Mouse (Mus musculus) adrenal gland, postnatal 10 days (tissue): ENCODE results near the gene Rer1. TPM values are rescaled to one million over a fixed set of nuclear protein-coding genes. Genes with fewer than 3 reads are reported as not detected.

Experiments
- DNase-seq: peaks from one replicate; pipeline ENCODE4 v3.0.0; 2021; ENCODE audit warnings: mixed read lengths
- total RNA-seq, 2 experiments: library from RNA; stranded (reverse); gene quantifications; 2 replicates each; pipeline ENCODE4 v1.2.3; 2021

Gene Rer1
- total RNA-seq, 2 experiments from 2014 or later, result 91.2 to 93.1 TPM

DNA sequence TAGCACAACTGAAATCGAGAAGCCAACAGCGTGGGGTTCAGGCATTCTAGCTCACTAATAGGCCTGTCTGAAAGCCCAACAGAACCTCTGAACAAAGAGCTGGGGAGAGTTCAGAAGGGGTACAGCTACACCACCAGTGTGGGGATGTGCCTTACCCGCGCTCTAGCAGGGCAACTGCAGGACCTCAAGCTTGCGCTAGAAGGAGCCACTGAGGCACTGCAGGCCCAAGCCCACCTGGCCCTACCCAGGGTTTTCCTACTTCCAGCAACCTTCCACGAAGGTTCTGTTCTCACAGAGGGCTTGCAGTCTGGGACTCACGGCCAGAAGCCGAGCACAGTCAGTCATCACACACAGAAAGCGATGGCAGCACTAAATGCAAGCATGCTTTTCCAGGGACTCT, 11.0 kb downstream of the Rer1 start:
- DNase-seq, result no peak

- no peak for DNase-seq
Measured at GRCm38 (mm10) chr4:155074418-155074817, 11.8 kb downstream of the Rer1 start.

DNA sequence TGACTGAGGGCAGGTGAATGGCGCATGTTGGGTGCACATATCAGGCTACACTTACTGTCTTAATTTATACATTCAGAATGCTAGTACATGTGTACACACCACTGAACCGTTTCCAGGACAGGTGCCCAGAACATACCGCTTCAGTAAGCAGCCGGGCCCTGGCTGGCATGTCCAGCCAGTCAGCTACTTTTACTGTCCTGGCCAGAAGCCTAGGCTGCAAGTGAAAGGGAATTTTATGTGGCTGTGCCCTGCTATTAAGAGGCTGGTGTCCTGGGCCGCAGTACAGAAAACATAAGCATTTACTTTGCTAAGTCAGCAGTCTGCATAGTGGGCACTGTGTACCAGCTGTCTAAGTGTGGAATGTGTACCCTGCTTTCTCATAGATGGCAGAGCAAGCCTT, 15.3 kb downstream of the Rer1 start:
- DNase-seq, result no peak

DNA sequence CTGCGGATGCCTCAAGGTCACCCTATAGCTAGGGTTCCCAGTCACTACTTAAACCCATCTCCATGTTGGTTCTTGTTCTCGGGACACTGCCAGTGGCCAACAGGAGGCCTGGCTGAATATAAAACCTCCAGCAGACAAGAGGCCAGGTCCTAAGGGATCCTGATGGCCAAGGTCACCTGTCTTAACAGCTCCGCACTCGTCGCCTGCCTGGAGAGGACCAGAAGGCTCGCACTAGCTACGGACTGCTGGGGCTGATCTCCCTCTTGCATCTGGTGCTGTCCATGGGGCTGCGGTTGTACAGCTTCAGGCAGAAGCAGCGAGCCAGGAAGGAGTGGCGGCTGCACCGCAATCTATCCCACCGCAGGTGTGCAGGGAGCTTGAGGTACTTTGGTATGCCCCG, 16.0 kb downstream of the Rer1 start:
- DNase-seq, result no peak

DNA sequence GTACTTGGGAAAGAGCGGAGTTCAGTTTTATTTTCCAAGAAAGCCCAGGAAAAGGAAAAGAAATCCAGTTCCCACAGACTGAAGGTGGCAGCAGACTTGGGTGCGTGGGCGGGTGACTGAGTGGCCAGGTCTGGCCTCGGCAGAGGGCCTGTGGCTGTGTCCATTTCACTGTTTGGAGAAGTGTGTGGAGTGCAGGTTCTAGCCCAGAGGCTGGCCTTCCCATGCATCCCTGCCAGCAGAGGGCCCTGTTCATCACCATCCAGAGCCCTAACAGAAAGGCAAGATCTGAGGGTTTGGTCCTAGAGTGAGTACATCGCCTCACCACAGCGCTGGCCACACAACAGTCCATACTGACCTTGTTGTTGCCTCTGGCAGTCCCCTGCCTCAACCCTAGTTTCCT, 17.0 kb downstream of the Rer1 start:
- DNase-seq, result no peak

DNA sequence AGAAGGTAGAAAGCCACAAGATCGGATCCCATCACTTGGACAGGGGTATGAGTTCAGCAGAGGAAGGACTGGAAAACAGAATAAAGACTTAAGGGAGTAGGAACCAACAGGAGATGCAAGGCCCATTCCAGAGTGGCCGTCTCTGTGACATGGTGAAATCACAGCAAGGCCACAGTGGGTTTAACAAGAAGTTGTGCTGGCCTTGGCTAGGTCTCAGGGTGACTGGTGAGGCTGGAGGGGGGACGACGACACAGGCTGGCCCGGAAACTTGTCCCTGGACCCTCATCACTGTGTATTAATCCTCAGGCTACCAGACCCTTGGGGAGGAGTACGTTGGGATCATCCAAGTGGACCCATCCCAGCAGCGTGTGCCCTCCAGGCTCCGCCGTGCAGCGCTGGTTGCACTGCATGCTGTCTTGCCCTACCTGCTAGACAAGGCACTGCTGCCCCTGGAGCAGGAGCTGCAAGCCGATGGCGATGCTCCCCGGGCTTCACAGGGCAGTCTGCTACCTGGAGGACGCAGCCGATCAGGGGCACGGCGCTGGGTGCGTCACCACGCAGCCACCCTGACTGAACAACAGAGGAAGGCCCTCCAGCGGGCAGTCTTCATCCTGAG, 17.7 kb downstream of the Rer1 start:
- no peak for DNase-seq

GRCm38 (mm10) chr4:155066834-155067522, 19.2 kb downstream of the Rer1 start, which contains the start of gene Pex10:
Gene Pex10, plus strand, starts transcription at chr4:155067016.
- peak; percentile 99 for DNase-seq

- DNase-seq, result peak; percentile 92
Measured at GRCm38 (mm10) chr4:155065970-155066833, 20.0 kb downstream of the Rer1 start.

DNA sequence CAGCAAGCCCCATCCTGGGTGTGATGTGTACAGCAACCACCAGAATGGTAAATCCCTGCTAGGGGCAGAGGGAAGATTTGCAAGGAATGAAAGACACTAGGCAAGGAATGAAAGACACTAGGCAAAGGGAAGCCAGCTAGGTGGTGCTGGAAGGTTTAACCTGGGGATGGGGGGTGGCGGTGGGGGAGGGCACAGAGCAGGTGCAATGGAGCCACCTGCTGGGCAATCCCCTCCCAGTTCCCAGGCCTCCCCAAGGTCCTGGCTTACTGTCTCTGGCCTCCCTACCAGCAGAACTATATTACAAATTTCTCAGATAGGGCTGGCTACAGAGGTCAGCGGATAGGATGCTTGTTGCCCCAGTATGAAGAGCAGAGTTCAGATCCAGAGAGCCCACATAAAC, 21.7 kb downstream of the Rer1 start:
- no peak for DNase-seq

DNA sequence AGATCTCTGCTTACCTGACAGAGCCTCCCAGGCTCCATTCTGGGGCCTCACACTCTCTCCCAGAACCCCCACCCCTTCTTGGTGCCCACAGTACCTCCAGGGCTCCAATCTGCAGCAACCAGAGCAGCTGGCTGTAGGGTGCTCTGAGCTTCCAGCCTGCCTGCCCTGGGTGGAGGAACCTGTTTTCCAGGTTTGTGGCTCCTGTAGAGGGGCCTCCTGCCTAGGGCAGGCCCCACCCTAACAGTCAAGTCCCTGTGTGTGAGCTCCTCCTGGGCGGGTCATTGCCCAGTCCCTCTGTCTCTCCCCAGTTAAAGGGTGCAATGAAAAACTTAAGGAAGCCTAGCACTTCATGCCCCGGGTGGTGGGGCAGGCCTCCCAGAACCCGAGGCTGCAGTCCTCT, 22.3 kb downstream of the Rer1 start:
- DNase-seq, result no peak

GRCm38 (mm10) chr4:155058325-155058724, 27.9 kb downstream of the Rer1 start:
- DNase-seq, result no peak

DNA sequence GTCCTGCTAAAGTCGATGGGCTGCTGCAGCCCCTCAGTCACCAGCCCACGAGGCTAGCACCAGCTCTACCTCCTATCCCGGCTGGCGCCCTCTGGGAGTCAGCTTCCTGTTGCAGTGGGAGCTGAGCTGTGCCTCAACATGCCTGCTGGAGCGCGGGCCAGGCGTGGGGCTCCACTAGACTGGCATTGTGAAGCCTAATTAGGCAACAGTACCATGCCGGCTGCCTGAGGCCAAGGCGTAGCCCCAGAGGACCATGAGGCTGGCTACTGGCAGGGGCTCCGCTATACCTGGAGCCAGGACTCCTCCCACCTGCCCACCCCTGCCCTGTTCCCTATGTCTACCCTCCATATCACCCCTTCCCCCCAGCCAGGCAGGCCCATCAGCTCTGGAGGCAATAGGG, 29.5 kb downstream of the Rer1 start, which contains the start of gene Plch2:
Plch2 (minus strand) TSS at position 61 of the 400 bp plus-strand sequence.
- DNase-seq, result peak; percentile 33

- DNase-seq, result no peak
Measured at GRCm38 (mm10) chr4:155050116-155050515, 36.1 kb downstream of the Rer1 start.

GRCm38 (mm10) chr4:155046636-155047035, 39.5 kb downstream of the Rer1 start:
- DNase-seq, result no peak

- DNase-seq, result no peak
Measured at GRCm38 (mm10) chr4:155043289-155043625, 42.9 kb downstream of the Rer1 start.

DNA sequence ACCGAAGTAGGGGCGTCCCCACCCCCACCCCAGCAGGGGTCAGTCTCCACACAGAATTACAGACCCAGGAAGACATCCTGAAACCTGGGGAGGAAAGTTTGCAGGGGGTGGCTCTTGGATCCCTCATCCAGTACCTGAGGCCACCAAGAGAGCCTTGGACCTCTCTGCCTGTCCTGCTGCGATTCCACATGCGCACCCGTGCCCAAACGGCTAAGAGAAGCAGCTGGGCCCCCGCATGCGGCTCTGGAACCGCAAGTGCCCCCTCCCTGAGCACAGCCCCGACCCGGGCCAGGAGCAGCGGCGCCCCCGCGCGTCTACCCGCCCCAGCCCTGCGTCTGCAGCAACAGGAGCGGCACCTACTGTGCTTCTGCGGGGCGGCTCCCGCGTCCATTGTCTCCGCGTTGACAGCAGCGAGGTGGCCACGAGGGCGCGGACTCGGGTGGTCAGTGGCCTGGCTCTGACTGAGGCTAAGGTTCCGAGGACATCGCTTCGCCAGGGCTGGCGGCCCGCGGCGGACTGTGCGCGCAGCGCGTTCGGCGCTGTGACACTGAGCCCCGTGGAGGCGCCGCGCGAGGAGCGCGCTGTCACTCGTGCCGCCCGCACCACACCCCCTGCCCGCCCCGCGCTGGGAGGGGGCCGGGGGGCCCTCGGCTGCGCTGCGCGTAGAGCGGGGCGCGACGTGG, 43.4 kb downstream of the Rer1 start:
- no peak for DNase-seq

- no peak for DNase-seq
Measured at GRCm38 (mm10) chr4:155040696-155041095, 45.5 kb downstream of the Rer1 start.

GRCm38 (mm10) chr4:155040197-155040596, 46.0 kb downstream of the Rer1 start:
- DNase-seq, result no peak

DNA sequence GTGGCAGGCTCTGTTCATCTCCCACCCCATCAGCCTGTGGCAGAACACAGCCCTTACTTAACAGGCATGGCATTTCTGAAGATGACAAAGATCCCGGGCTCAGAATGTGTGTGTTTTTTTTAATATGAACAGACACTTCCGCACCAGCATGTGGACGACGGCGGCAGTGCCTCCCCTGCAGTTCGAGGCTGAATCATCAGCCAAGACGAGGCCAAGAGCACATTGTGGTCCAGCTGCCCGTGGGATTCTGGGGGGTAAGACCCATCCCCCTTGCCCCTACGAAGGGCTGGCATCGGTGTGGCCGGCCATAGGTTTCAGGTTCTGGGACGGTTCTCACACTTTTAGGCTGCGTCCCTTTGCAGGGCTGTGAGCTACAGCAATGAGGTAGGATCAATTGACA, 51.4 kb downstream of the Rer1 start:
- no peak for DNase-seq

GRCm38 (mm10) chr4:155034202-155034601, 52.0 kb downstream of the Rer1 start:
- DNase-seq, result no peak

DNA sequence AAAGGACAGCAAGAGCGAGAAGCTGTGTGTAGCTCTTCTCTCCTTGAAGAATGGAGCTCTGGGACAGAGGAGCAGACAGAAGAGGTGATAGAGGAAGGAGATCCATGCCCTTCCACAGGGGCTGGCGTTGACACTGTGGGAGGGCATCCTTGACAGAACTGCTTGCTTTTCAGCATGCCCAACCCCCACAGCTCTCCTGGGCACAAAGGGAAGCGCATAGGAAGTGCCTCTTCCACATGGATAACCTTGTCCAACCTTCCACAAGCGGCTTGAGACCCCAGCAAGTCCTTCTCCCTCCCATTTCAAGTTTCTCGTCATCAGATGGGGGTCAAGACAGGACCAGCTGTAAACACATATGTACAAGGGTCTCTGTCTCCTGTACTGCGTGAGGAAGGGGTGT, 53.1 kb downstream of the Rer1 start:
- no peak for DNase-seq

GRCm38 (mm10) chr4:155024170-155025010, 61.8 kb downstream of the Rer1 start:
- DNase-seq, result no peak
